Mouse (Mus musculus) ES-Bruce4 (cell line): ENCODE results near the gene Rubcn.

ENCODE experiments used
- CTCF ChIP-seq: IDR thresholded peaks from one replicate; pipeline ENCODE4 v1.8.1; 2011; ENCODE audit warnings: low read depth, low read length
- POLR2A ChIP-seq: IDR thresholded peaks from one replicate; pipeline ENCODE4 v1.8.1; 2011; ENCODE audit warnings: low read length; ENCODE audit not compliant: insufficient read depth

- TF ChIP-seq CTCF (no peak), POLR2A (no peak)
These were observed 94.1 kb downstream of the Rubcn start for GRCm38 (mm10) chr16:32783324-32784062.
